Mouse (Mus musculus): ENCODE data around the gene Prkg1.

Prkg1 gene

DNA sequence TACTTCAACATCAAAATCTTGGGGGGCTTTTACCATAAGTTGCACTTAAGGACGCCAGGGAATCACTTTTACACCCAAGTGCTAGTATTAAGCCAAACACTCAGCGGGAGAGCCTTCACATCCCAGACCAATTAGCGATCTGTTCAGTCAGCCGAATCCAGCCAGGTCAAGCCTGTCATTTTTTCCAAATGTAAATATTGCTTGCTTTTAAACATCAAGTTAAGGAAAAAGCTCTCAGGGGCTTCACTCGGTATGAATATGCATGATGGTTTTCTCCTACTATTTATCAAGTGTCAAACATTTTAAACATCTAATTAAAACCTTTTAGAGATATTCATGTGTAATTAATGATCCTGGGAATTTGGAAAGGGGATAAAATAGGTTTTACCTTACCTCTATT is 611.4 kb downstream of the Prkg1 start:
- no peak for DNase-seq (ENCODE audit: low read depth, low spot score)

DNA sequence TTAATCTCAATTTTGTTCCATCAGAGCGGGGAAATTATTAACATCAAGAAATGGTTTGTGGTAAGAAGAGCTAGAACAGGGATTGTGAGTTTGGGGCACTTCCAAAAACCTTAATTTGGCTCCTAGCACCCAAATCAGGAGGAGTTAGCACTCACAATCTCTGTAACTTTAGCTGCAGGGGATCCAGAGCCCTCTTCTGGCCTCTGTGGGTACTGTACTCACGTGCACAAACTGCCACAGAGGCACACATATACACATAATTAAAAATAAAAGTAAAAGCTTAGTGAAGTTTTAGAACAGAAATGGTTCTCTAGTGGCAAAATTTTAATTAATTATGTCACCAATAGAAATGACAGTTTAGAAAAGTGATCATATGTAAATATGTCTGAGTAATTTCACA is 614.9 kb downstream of the Prkg1 start:
- DNase-seq (ENCODE audit: low read depth, low spot score) = no peak

GRCm38 (mm10) chr19:31147457-31147856 is 617.4 kb downstream of the Prkg1 start:
- no peak for DNase-seq (ENCODE audit: low read depth, low spot score)

GRCm38 (mm10) chr19:31146156-31146555 is 618.7 kb downstream of the Prkg1 start:
- no peak for DNase-seq (ENCODE audit: low read depth, low spot score)

GRCm38 (mm10) chr19:31141905-31142304 is 622.9 kb downstream of the Prkg1 start:
- DNase-seq (ENCODE audit: low read depth, low spot score) = no peak

DNA sequence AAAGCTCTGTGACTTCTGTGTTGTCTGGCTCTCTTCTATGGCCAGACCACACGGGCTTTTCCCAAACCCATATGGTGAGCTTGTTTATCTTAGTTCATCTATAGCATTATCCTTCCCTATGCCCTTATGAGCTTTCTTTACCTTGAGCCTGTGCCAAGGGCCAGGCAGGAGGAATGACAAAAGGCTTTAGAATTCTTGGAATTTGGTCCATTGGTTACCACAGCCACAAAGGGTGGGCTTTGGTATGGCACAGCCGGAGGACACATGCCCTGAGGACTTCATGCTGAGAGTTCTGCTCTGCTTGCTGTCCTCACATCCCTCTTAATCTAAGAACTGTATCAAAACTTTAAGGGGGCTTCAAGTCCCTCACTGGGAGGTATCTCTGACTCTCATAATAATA is 628.5 kb downstream of the Prkg1 start:
- DNase-seq (ENCODE audit: low read depth, low spot score) = no peak

DNA sequence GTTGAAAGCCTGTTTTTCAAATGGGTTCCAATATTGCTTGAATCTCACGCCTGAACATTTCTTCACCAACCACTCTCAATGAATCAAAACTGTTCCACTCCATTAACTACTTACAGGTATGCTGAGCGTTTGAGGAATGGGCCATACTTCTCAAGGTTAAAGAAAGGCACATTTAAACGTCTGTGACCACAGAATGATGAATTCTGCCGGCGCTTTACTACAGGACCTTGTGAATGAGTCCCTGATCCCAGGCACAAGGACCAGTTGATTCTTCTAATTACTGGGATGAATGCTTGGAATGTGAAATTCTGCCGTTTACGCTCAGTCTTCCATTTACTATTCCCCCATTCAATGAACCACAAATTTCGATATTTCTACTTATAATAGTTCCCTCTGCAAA is 632.2 kb downstream of the Prkg1 start:
- no peak for DNase-seq (ENCODE audit: low read depth, low spot score)

DNA sequence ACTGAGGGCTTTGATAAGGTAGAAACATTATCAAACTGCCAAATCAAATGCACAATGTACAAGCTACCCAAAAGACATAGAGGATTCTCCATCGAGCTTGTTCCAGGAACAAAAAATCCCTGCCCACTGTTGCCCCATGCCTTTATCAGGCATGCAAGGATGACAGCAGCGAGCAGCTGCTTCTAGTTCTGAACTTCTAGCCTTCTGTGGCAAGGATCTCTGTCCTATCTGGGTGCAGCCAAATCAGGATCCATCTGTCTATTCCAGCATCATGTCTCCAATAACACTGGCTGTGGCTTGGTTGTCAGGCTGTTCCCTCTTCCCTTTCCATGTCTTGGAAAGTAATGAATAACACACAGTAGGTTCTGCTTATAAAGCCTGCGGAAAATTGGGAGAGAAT is 640.2 kb downstream of the Prkg1 start:
- no peak for DNase-seq (ENCODE audit: low read depth, low spot score)

- DNase-seq (ENCODE audit: low read depth, low spot score) = peak; percentile 4
Measured at GRCm38 (mm10) chr19:31114690-31115089, 650.1 kb downstream of the Prkg1 start.

- DNase-seq (ENCODE audit: low read depth, low spot score) = no peak
Measured at GRCm38 (mm10) chr19:31106835-31107554, 657.8 kb downstream of the Prkg1 start.

DNA sequence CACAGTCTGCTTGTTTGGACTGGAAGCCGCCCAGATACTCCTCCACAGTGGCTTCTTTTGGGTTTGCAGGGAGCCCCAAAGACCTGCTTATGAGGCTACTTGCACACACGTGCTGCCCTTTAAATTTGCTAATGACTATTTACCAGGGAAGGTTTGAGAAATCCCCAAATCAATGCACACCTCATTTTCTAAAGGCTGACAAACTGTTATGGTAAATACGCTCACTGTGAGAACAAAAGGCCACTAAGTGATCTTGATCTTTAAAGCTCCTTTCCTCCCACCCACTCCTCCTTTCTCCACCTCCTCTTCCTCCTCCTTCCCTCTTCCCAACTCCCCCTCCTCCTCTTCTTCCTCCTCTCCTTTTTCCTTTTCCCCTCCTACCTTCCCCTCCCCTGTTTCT is 658.8 kb downstream of the Prkg1 start:
- DNase-seq (ENCODE audit: low read depth, low spot score) = no peak

DNA sequence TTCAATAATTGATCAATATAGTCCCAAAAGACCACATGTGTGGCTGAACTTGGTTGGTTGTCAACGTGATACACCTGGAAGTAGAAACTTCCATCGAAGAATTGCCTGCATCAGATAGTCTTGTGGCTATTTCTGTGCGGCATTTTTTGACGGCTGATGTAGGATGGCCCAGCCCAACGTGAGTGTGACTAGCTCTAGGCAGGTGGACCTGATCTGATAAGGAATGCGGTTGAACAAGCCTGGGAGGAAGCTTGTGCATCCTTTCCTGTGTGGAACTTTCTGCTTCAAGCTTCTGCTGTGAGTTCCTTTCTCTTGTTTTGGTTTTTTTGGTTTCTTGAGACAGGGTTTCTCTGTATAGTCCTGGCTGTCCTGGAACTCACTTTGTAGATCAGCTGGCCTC is 660.1 kb downstream of the Prkg1 start:
- no peak for DNase-seq (ENCODE audit: low read depth, low spot score)

- no peak for DNase-seq (ENCODE audit: low read depth, low spot score)
Measured at GRCm38 (mm10) chr19:31099369-31099768, 665.5 kb downstream of the Prkg1 start.

DNA sequence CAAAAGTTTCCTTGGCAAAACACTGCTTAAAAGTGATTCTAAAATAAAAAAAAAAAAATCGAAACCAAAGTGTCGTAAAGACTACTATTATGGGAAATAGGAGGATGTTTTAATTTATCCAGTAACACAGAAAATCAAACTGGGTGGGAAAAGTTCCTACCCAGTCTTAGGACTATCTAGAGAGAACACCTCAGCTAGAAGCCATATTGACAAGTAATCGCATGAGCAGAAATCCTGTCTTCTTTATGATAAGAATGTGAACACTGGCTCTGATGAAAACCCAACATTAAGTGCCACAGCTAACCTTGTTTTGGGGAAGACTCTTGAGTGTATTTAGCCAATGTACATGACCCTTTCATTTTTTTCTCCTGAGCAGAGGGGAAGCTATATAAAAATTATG is 667.0 kb downstream of the Prkg1 start:
- DNase-seq (ENCODE audit: low read depth, low spot score) = no peak

- DNase-seq (ENCODE audit: low read depth, low spot score) = no peak
Measured at GRCm38 (mm10) chr19:31083761-31084160, 681.1 kb downstream of the Prkg1 start.

DNA sequence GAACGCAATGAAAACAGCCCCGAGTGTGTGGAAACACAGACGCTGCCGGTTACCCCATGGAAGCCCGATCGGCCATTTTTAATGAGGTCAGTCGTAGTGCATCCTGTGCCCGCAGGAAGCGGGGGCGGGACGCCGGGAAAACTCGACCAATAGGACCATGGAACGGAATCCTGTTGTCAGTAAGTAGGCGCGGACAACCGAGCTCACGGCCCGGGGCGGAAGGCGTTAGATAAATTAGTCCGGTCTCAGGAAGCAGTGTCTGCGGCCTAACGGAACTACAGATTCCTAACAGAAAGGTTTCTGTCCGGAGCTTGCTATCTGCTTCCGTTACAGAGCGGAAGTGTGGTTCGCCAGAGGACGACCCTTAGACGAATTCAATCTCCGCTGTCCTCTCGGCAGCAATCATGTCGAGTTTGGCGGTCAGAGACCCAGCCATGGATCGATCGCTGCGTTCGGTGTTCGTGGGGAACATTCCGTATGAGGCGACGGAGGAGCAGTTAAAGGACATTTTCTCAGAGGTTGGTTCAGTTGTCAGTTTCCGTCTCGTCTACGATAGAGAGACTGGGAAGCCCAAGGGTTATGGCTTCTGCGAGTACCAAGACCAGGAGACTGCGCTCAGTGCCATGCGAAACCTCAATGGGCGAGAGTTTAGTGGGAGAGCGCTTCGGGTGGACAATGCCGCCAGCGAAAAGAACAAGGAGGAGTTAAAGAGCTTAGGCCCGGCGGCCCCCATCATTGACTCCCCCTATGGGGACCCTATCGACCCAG is 682.0 kb downstream of the Prkg1 start, which contains the start of gene Cstf2t:
TSS of gene Cstf2t (plus strand) at position 176 of the 768 bp plus-strand sequence.
- DNase-seq (ENCODE audit: low read depth, low spot score) = peak; percentile 98

DNA sequence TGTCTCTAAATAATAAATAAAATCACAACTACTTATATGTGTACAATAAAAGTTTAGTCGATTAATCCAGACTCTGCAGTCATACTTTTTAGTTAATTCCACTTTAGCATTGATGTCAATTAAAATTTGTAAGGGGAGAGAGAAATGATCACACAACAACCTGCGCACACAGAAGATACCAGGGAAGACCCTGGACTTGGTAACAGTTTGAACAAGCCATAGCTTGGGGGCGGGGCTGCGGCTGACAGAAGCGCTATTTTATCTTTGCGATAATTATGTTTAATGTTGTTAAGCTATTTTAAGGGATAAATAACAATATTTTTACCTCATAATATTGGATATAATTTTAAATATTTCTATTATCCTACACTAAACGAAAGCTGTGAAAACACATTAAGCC is 682.6 kb downstream of the Prkg1 start:
- no peak for DNase-seq (ENCODE audit: low read depth, low spot score)

DNA sequence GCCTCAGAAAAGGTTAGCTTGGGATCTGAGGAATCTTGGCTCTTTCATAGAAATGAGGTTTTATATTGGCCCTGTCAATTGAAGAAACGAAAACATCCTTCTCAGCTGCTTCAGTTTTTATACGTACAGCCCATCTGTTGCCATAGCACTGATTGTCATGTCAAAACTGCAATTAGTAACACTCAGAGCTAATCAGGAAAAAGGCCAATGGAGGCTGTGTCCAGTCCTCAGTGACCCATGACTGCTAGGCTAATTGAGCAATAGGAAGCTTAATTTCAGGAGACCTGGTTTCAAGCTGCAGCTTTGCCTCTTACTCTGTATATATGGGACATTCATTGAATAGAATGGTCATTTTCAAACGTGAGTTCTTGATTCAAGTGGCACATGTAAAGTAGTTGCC is 686.6 kb downstream of the Prkg1 start:
- no peak for DNase-seq (ENCODE audit: low read depth, low spot score)

GRCm38 (mm10) chr19:31076106-31076505 is 688.7 kb downstream of the Prkg1 start:
- DNase-seq (ENCODE audit: low read depth, low spot score) = no peak

- DNase-seq (ENCODE audit: low read depth, low spot score) = no peak
Measured at GRCm38 (mm10) chr19:31074717-31075063, 690.1 kb downstream of the Prkg1 start.

DNA sequence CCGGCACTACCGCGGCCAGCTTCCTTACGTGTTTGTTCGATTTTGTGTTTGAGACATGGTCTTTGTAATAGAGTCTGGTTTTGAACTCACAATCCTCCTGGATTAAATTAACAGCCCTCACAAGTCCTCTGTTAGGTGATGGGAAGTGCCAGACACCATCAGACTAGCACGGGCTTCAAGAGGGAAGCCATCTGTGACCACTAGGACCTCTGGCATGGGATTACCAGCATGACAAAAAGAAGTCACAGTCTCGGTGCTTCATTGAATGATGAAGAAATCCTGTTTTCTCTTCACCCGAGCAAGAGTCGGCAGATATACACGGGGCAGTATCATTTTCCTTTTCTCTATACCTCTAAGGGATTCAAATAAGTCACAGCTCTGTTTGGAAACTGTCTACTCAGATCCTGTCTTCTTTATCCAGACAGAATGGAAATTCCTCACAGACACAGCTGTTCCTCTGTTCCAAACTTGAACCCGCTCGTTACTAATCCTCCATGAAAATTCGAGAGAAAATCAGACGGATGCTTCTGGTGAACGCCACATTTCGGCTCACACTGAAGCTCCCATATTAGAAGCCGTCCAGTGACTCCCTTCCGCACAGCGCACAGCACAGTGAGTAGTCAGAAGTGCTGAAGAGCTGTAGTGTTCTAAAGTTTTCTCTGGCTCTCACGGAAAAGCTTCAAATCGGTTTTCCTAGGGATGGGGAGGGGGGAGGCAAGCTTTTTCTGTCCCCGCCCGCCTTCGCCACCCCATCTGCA is 690.7 kb downstream of the Prkg1 start:
- DNase-seq (ENCODE audit: low read depth, low spot score) = no peak

GRCm38 (mm10) chr19:31065206-31065781 is 699.5 kb downstream of the Prkg1 start:
- DNase-seq (ENCODE audit: low read depth, low spot score) = no peak

All from retina, postnatal 7 days (tissue).